Mouse (Mus musculus) bone marrow, adult 2 months (tissue): ENCODE measurements around the gene Ect2.

Experiments used
- CTCF ChIP-seq: fragments of 200-500 bp; IDR thresholded peaks from 2 replicates; pipeline ENCODE4 v1.5.1; 2011; ENCODE audit warnings: low read length, control low read depth; ENCODE audit not compliant: control insufficient read depth, insufficient read depth
- POLR2A ChIP-seq: fragments of 200-500 bp; IDR thresholded peaks from 2 replicates; pipeline ENCODE4 v1.6.1; 2011; ENCODE audit warnings: low read depth, mild to moderate bottlenecking, control low read depth, low read length, borderline replicate concordance; ENCODE audit not compliant: control insufficient read depth

- TF ChIP-seq CTCF (no peak), POLR2A (no peak)
These were observed 16.6 kb upstream of the Ect2 start for GRCm38 (mm10) chr3:27170257-27170656.
